Mouse (Mus musculus) lung, postnatal 36 days (tissue): ENCODE results near the gene Madd.

Source experiments
- DNase-seq: peaks from one replicate; pipeline ENCODE4 v3.0.0; 2022; ENCODE audit warnings: mixed read lengths

Gene Madd

GRCm38 (mm10) chr2:91169587-91170322 lies 13.9 kb downstream of the Madd start:
- DNase-seq = no peak

GRCm38 (mm10) chr2:91167629-91168028 lies 16.0 kb downstream of the Madd start:
- DNase-seq = no peak

GRCm38 (mm10) chr2:91164991-91165390 lies 18.6 kb downstream of the Madd start:
- no peak for DNase-seq

GRCm38 (mm10) chr2:91163532-91163931 lies 20.1 kb downstream of the Madd start:
- no peak for DNase-seq

GRCm38 (mm10) chr2:91162952-91163351 lies 20.7 kb downstream of the Madd start:
- DNase-seq = no peak

- peak; percentile 52 for DNase-seq
Observed at GRCm38 (mm10) chr2:91160591-91160990, 23.0 kb downstream of the Madd start.

- DNase-seq = peak; percentile 22
Observed at GRCm38 (mm10) chr2:91157002-91157752, 26.5 kb downstream of the Madd start.

GRCm38 (mm10) chr2:91154091-91154490 lies 29.5 kb downstream of the Madd start:
- DNase-seq = no peak

GRCm38 (mm10) chr2:91152885-91153377 lies 30.7 kb downstream of the Madd start:
- DNase-seq = no peak

GRCm38 (mm10) chr2:91151331-91151730 lies 32.3 kb downstream of the Madd start:
- no peak for DNase-seq

- DNase-seq = no peak
Observed at GRCm38 (mm10) chr2:91148101-91148500, 35.5 kb downstream of the Madd start.

- no peak for DNase-seq
Observed at GRCm38 (mm10) chr2:91143401-91143800, 40.2 kb downstream of the Madd start.

- no peak for DNase-seq
Observed at GRCm38 (mm10) chr2:91142920-91143319, 40.7 kb downstream of the Madd start.

GRCm38 (mm10) chr2:91139764-91140163 lies 43.9 kb downstream of the Madd start:
- no peak for DNase-seq

GRCm38 (mm10) chr2:91139311-91139710 lies 44.3 kb downstream of the Madd start:
- DNase-seq = no peak

GRCm38 (mm10) chr2:91137481-91137880 lies 46.2 kb downstream of the Madd start:
- no peak for DNase-seq

- DNase-seq = no peak
Observed at GRCm38 (mm10) chr2:91136513-91137412, 46.9 kb downstream of the Madd start.

GRCm38 (mm10) chr2:91132035-91132434 lies 51.6 kb downstream of the Madd start:
- no peak for DNase-seq

GRCm38 (mm10) chr2:91131251-91131650 lies 52.4 kb downstream of the Madd start:
- no peak for DNase-seq

GRCm38 (mm10) chr2:91130126-91130525 lies 53.5 kb downstream of the Madd start:
- DNase-seq = no peak

GRCm38 (mm10) chr2:91128761-91129160 lies 54.9 kb downstream of the Madd start:
- DNase-seq = no peak

GRCm38 (mm10) chr2:91125101-91125500 lies 58.5 kb downstream of the Madd start:
- DNase-seq = no peak

GRCm38 (mm10) chr2:91123521-91123920 lies 60.1 kb downstream of the Madd start:
- no peak for DNase-seq
